Mouse (Mus musculus) MEL-GATA-1-ER (cell line): ENCODE measurements around the gene Kcns3.
"Not testable (repeated sequence)": the region's sequence is repeated elsewhere in the genome, so short reads cannot be mapped to it uniquely, and the experiment has no call there.

Source experiments
- DNase-seq: peaks from one replicate; pipeline ENCODE4 v3.0.0-alpha.2; 2012; ENCODE audit warnings: low read depth; ENCODE audit errors: extremely low read depth

Kcns3 gene

DNA sequence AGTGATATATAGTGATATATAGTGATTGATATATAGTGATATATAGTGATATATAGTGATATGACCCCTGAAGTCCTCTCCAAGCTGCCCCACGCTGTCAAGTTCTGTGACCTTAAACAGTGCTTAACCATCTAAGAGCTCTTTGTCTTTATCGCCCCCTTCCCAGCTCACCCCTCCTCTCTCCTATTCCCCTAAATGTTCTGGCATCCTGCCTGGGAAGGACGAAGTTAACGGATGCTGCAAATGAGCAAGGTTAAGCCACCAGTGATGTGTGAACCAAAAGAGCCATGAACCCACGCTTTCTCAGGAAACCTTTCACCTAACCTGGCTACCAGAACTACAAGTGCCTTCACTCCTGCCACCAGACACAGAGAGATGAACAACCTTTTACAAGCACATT lies 64.0 kb downstream of the Kcns3 start:
- DNase-seq, result no peak

GRCm38 (mm10) chr12:11071079-11071478 lies 79.8 kb downstream of the Kcns3 start:
- DNase-seq, result no peak

GRCm38 (mm10) chr12:11066865-11067264 lies 84.0 kb downstream of the Kcns3 start:
- DNase-seq, result no peak

DNA sequence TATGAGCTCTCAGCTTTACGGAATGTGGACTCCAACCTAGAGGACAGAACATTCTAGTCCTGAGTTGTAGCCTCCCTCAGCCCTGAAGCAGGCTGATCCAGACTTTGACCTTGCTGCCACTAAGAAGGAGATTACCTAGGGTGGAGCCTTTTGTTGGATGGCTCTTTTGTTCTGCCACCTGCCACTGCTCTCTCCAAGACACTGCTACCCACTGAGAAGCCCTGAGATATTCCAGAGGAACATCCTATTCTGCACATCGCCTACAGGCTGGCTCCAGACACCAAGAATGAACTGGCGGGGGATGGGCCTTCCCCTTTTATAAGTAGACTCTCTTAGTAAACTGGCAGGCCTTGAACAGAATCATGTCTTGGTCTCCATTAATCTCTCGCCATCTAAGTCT lies 98.2 kb downstream of the Kcns3 start:
- not testable (repeated sequence) for DNase-seq

- no peak for DNase-seq
Measured at GRCm38 (mm10) chr12:11041821-11042220, 109.0 kb downstream of the Kcns3 start.
